Mouse (Mus musculus) neural tube, embryonic 12.5 days (tissue): ENCODE measurements around the gene Tbccd1. TPM values are rescaled to one million over a fixed set of nuclear protein-coding genes. Genes with fewer than 3 reads are reported as not detected.
"Not testable (repeated sequence)": the region's sequence is repeated elsewhere in the genome, so short reads cannot be mapped to it uniquely, and the experiment has no call there.

ENCODE experiments used
- ATAC-seq: fragments of 200-750 bp; cut with Nextera tagmentation; 2 replicates; pipeline ENCODE4 v1.8.0; 2017; ENCODE audit warnings: low read depth, mild to moderate bottlenecking, moderate TSS enrichment, moderate library complexity; ENCODE audit not compliant: low FRiP score
- H3K27ac ChIP-seq: fragments of 300-500 bp; sonication (generic); 2 replicates; pipeline ENCODE4 v1.5.1; 2016
- H3K27me3 ChIP-seq: fragments of 300-500 bp; sonication (generic); replicated peaks from 2 replicates; pipeline ENCODE4 v1.6.1; 2016; ENCODE audit warnings: mild to moderate bottlenecking
- H3K36me3 ChIP-seq: fragments of 300-500 bp; sonication (generic); 2 replicates; pipeline ENCODE4 v1.6.1; 2016; ENCODE audit warnings: mild to moderate bottlenecking
- H3K4me1 ChIP-seq: fragments of 300-500 bp; sonication (generic); 2 replicates; pipeline ENCODE4 v1.6.1; 2016
- H3K4me2 ChIP-seq: fragments of 300-500 bp; sonication (generic); replicated peaks from 2 replicates; pipeline ENCODE4 v1.6.1; 2016; ENCODE audit warnings: mild to moderate bottlenecking
- H3K4me3 ChIP-seq: fragments of 300-500 bp; sonication (generic); 2 replicates; pipeline ENCODE4 v1.5.1; 2016
- H3K9ac ChIP-seq: fragments of 300-500 bp; sonication (generic); 2 replicates; pipeline ENCODE4 v1.6.1; 2016; ENCODE audit warnings: mild to moderate bottlenecking
- H3K9me3 ChIP-seq: fragments of 300-500 bp; sonication (generic); 2 replicates; pipeline ENCODE4 v1.6.1; 2016; ENCODE audit warnings: mild to moderate bottlenecking
- WGBS: fragments of 180-500 bp; shearing (Covaris S2); methylation state at CpG from one replicate; pipeline ENCODE4 v1.1.7; 2016; 5-methylcytosine and 5-hydroxymethylcytosine counted together
- polyA plus RNA-seq: library from polyadenylated mRNA; unstranded; fragments of >200 nt; fragmentation: Nextera tagmentation; extraction: Ambion mirVana; gene quantifications from 2 replicates; pipeline ENCODE4 v1.2.1, GENCODE M21; 2016

Gene Tbccd1
- polyA plus RNA-seq, 1 experiment from 2014 or later, result 28.9 TPM

- no peak overlapping the region for H3K4me3 ChIP-seq
- no peaks in the 10 kb centered on the region for H3K36me3 ChIP-seq
- peak; percentile 86 for ATAC-seq
- H3K9me3 ChIP-seq, result no peaks in the 10 kb centered on the region
- H3K27me3 ChIP-seq, result peaks cover 73% of the 10 kb centered on the region
- H3K9ac ChIP-seq, result no peak overlapping the region
- no peak overlapping the region for H3K4me2 ChIP-seq
- H3K4me1 ChIP-seq, result peaks cover 10% of the 10 kb centered on the region
- WGBS, result 18% methylated on average over 6 of the region's 6 CpGs
- no peak overlapping the region for H3K27ac ChIP-seq
These were observed 57.2 kb downstream of the Tbccd1 start for GRCm38 (mm10) chr16:22800026-22800848.

GRCm38 (mm10) chr16:22798520-22798919, 58.9 kb downstream of the Tbccd1 start:
- no peaks in the 10 kb centered on the region for H3K9me3 ChIP-seq
- 91% methylated on average over 3 of the region's 3 CpGs for WGBS
- no peaks in the 10 kb centered on the region for H3K36me3 ChIP-seq
- peaks cover 10% of the 10 kb centered on the region for H3K4me1 ChIP-seq
- H3K27me3 ChIP-seq, result peaks cover 73% of the 10 kb centered on the region
- ATAC-seq, result no peak
- H3K4me2 ChIP-seq, result no peak overlapping the region
- no peak overlapping the region for H3K9ac ChIP-seq
- no peak overlapping the region for H3K4me3 ChIP-seq
- no peak overlapping the region for H3K27ac ChIP-seq

DNA sequence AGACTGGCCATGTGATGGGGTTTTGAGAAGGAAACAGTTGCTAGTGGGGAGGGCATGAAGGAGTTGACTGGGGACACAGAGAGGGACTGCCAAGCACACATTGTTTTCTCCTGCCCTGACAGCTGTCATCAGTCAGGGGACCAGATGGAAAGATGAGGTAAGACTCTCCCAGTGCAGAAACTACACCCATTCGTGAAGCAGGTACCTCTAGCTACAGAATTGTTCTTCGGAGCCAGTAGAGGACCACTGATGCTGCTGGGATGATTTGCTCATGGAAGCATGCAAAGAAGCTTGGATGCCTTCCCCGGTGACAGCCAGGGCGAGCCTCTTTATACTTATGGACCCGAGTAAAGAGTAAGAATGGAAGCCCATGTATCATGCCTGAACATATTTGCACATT, 59.9 kb downstream of the Tbccd1 start:
- Histone ChIP-seq H3K4me3 (no peak overlapping the region), H3K4me1 (peaks cover 10% of the 10 kb centered on the region), H3K9me3 (no peaks in the 10 kb centered on the region), H3K9ac (no peak overlapping the region), H3K4me2 (no peak overlapping the region), H3K27me3 (peaks cover 69% of the 10 kb centered on the region), H3K27ac (no peak overlapping the region), H3K36me3 (no peaks in the 10 kb centered on the region)
- ATAC-seq, result no peak
- 79% methylated on average over 5 of the region's 5 CpGs for WGBS

GRCm38 (mm10) chr16:22795497-22795896, 62.0 kb downstream of the Tbccd1 start:
- no peak overlapping the region for H3K4me3 ChIP-seq

DNA sequence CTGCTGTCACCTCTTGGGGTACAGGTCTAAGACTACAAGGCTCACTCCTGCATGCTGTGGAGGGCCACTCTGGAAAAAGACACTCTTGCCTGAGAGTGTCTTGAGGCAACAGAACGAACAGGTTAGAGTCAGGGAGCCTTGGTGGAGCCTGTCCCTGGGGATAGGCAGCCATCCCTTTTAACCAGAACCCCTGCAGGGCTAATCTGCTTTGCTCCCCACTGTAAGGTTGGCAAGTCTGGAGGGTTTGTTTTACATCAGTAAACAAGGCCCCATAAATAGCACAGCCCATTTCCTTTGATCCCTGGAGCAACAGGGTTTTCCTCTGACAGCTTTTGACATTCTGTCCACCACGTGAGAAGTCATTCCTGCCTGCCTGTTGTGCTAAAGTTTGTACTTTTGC, 66.2 kb downstream of the Tbccd1 start:
- Histone ChIP-seq H3K4me2 (no peak overlapping the region), H3K36me3 (no peaks in the 10 kb centered on the region), H3K9me3 (no peaks in the 10 kb centered on the region), H3K4me3 (no peak overlapping the region), H3K4me1 (no peaks in the 10 kb centered on the region), H3K27ac (no peak overlapping the region), H3K27me3 (peaks cover 49% of the 10 kb centered on the region), H3K9ac (no peak overlapping the region)
- ATAC-seq, result no peak
- WGBS, result 7% methylated on average over 2 of the region's 2 CpGs

More at GRCm38 (mm10) chr16:22795497-22795896, 62.0 kb downstream of the Tbccd1 start:
- no peaks in the 10 kb centered on the region for H3K36me3 ChIP-seq
- H3K4me1 ChIP-seq, result peaks cover 7% of the 10 kb centered on the region
- H3K4me2 ChIP-seq, result no peak overlapping the region
- H3K27ac ChIP-seq, result no peak overlapping the region
- peaks cover 72% of the 10 kb centered on the region for H3K27me3 ChIP-seq
- no peak overlapping the region for H3K9ac ChIP-seq
- H3K9me3 ChIP-seq, result no peaks in the 10 kb centered on the region
- ATAC-seq, result no peak
- WGBS, result 62% methylated on average over 3 of the region's 3 CpGs

GRCm38 (mm10) chr16:22789908-22790367, 67.5 kb downstream of the Tbccd1 start:
- 55% methylated on average over 10 of the region's 10 CpGs for WGBS
- no peak for ATAC-seq
- no peak overlapping the region for H3K4me3 ChIP-seq
- H3K9ac ChIP-seq, result no peak overlapping the region
- H3K4me1 ChIP-seq, result no peaks in the 10 kb centered on the region
- H3K27me3 ChIP-seq, result peaks cover 37% of the 10 kb centered on the region
- H3K4me2 ChIP-seq, result no peak overlapping the region
- no peaks in the 10 kb centered on the region for H3K36me3 ChIP-seq
- no peaks in the 10 kb centered on the region for H3K9me3 ChIP-seq
- H3K27ac ChIP-seq, result no peak overlapping the region

DNA sequence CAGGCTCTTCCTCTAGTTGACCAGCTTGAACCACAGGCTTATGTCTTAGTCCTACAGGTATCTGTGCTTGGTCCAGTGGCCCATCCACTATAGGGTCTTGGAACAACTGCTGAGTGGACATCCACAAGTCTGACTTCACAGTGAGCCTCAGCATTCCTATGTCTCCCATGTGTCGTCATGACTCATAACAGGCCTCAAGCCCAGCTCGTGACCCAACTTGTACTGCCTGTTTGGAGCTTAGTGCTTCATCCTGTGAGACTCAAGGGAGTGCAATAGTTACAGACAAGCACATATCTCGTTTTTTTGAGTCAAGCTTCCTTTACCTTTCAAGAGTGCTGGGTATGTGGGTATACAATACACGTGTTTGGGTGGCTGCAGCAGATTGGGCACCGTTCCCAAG, 74.8 kb downstream of the Tbccd1 start:
- Histone ChIP-seq H3K27ac (no peak overlapping the region), H3K4me2 (no peak overlapping the region), H3K27me3 (no peaks in the 10 kb centered on the region), H3K9me3 (no peaks in the 10 kb centered on the region), H3K9ac (no peak overlapping the region), H3K4me1 (no peaks in the 10 kb centered on the region), H3K4me3 (no peak overlapping the region), H3K36me3 (no peaks in the 10 kb centered on the region)
- no peak for ATAC-seq
- 81% methylated on average over 5 of the region's 5 CpGs for WGBS

- no peak overlapping the region for H3K27ac ChIP-seq
- 95% methylated on average over 3 of the region's 3 CpGs for WGBS
These were observed 78.1 kb downstream of the Tbccd1 start for GRCm38 (mm10) chr16:22779228-22779835.

GRCm38 (mm10) chr16:22778296-22778695, 79.2 kb downstream of the Tbccd1 start:
- H3K27me3 ChIP-seq, H3K36me3 ChIP-seq, H3K4me3 ChIP-seq, ATAC-seq, H3K9ac ChIP-seq, H3K27ac ChIP-seq, H3K4me2 ChIP-seq, H3K4me1 ChIP-seq, H3K9me3 ChIP-seq: not testable (repeated sequence)
- WGBS, result 92% methylated on average over 12 of the region's 12 CpGs

More at GRCm38 (mm10) chr16:22779228-22779835, 78.1 kb downstream of the Tbccd1 start:
- H3K9me3 ChIP-seq, result no peaks in the 10 kb centered on the region
- H3K4me1 ChIP-seq, result no peaks in the 10 kb centered on the region
- no peak overlapping the region for H3K9ac ChIP-seq
- no peak for ATAC-seq
- no peaks in the 10 kb centered on the region for H3K27me3 ChIP-seq
- no peak overlapping the region for H3K4me3 ChIP-seq
- H3K4me2 ChIP-seq, result no peak overlapping the region
- no peaks in the 10 kb centered on the region for H3K36me3 ChIP-seq

- H3K4me3 ChIP-seq, result no peak overlapping the region
- no peaks in the 10 kb centered on the region for H3K9me3 ChIP-seq
- no peaks in the 10 kb centered on the region for H3K4me1 ChIP-seq
- no peaks in the 10 kb centered on the region for H3K27me3 ChIP-seq
- H3K9ac ChIP-seq, result no peak overlapping the region
- H3K36me3 ChIP-seq, result no peaks in the 10 kb centered on the region
- H3K27ac ChIP-seq, result no peak overlapping the region
- 72% methylated on average over 5 of the region's 5 CpGs for WGBS
- ATAC-seq, result no peak
- H3K4me2 ChIP-seq, result no peak overlapping the region
These were observed 81.9 kb downstream of the Tbccd1 start for GRCm38 (mm10) chr16:22775471-22775985.

GRCm38 (mm10) chr16:22768661-22769060, 88.8 kb downstream of the Tbccd1 start:
- Histone ChIP-seq H3K9me3 (no peaks in the 10 kb centered on the region), H3K4me1 (no peaks in the 10 kb centered on the region), H3K27ac (no peak overlapping the region), H3K4me3 (no peak overlapping the region), H3K4me2 (no peak overlapping the region), H3K36me3 (no peaks in the 10 kb centered on the region), H3K9ac (no peak overlapping the region), H3K27me3 (no peaks in the 10 kb centered on the region)
- 93% methylated on average over 8 of the region's 8 CpGs for WGBS
- no peak for ATAC-seq

GRCm38 (mm10) chr16:22767405-22767804, 90.1 kb downstream of the Tbccd1 start:
- no peak for ATAC-seq

More at GRCm38 (mm10) chr16:22767405-22767804, 90.1 kb downstream of the Tbccd1 start:
- Histone ChIP-seq H3K27me3 (no peaks in the 10 kb centered on the region), H3K27ac (no peak overlapping the region), H3K36me3 (no peaks in the 10 kb centered on the region), H3K4me2 (no peak overlapping the region), H3K9me3 (no peaks in the 10 kb centered on the region), H3K4me3 (no peak overlapping the region), H3K9ac (no peak overlapping the region), H3K4me1 (no peaks in the 10 kb centered on the region)
- 93% methylated on average over 3 of the region's 3 CpGs for WGBS
